Mouse (Mus musculus) brain, adult 10 weeks (tissue): Measurements from ENCODE around the gene Mmp13. TPM values are rescaled to one million over a fixed set of nuclear protein-coding genes. Genes with fewer than 3 reads are reported as not detected.

ENCODE experiments used
- polyA plus RNA-seq: library from polyadenylated mRNA; stranded (reverse); fragments of 350-450 nt; fragmentation: Illumina TruSeq; extraction: RNeasy Lipid Tissue Mini Kit (QIAGEN cat#74804); gene quantifications from one replicate; pipeline ENCODE4 v1.2.3, GENCODE M21; 2015; ENCODE audit warnings: low read depth, low replicate concordance

Mmp13 gene
- not detected for polyA plus RNA-seq

DNA sequence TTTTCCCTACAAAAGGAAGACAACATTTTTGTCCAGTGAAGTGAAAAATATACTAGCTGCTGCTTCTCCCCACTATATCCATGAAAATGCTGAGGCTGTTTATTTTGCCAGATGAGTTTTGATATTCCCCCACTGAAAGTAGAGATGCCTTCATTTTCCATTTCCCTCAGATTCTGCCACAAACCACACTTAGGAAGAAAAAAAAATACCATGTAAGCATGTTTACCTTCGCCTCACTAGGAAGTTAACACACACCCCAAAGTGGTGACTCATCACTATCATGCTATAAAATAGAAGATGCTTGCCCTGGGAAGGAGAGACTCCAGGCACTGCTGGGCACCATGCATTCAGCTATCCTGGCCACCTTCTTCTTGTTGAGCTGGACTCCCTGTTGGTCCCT lies at the start of gene Mmp13:
TSS of gene Mmp13 (plus strand) at position 301 of the 400 bp plus-strand sequence.

Other genes with a start within 250 kb of the Mmp13 start
- gene Dync2h1, start 88.1 kb upstream of the Mmp13 start, polyA plus RNA-seq, result 9.3 TPM
- 73.0 TPM for gene Dcun1d5, start 88.0 kb upstream of the Mmp13 start, polyA plus RNA-seq
- gene Mmp12, start 71.9 kb downstream of the Mmp13 start, polyA plus RNA-seq, result not detected
- not detected for gene Mmp1b, start 115.5 kb downstream of the Mmp13 start, polyA plus RNA-seq
- gene Mmp3, start 173.3 kb downstream of the Mmp13 start, polyA plus RNA-seq, result not detected
- gene Mmp10, start 229.8 kb downstream of the Mmp13 start, polyA plus RNA-seq, result not detected